8 mouse cellular contexts compared by ENCODE assay signal in the genomic region with DNA sequence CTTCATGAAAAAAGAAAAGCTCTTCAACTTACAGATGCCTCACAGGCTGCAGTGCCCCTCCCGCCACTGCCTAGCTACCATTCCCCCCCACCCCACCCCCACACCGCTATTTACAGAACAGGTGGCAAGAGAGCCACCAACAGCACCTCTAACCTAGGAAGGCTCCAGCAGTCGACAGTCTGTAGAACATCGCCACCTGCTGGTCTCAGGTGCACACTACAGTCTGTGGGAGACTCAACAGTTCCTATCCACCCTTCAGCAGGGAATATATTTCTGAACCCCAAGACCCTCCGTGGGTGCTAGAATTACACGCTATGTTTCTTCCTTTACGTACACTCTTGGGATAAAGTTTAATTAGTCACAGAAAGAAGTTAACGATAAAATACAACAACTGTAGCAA.
DNase-seq lines count a peak whose midpoint lies in the region; ATAC-seq and TF ChIP-seq lines count a peak whose summit lies in the region.

No protein-coding gene starts in this region.

- TF ChIP-seq POLR2A in CH12.LX (IDR thresholded peaks at IDR 0.05; ENCODE audit: low read depth, low read length), result no peak

- TF ChIP-seq EP300 in CH12.LX (IDR thresholded peaks at IDR 0.05; ENCODE audit: low read length), result no peak

- DNase-seq in heart, adult 18-20 months, result peak; percentile 32 to 80
- peak; percentile 83 for DNase-seq in CH12.LX (ENCODE audit: extremely low read depth)
- peak; percentile 61 for DNase-seq in c-Kit-positive CD71-negative TER-119-negative erythroid progenitor cells, embryonic 14.5 days (ENCODE audit: low read depth)
- peak; percentile 87 for DNase-seq in forebrain, embryonic 14.5 days (ENCODE audit: low spot score)
- DNase-seq in spleen, adult 12 weeks (ENCODE audit: low spot score), result peak; percentile 29

- dilution Hi-C loops in CH12.LX (cut with MboI; ENCODE audit: extremely low pct_ligation_motif_present, extremely low pct_unique_long_range_greater_than_20kb, low sequenced_read_pairs), result no loop called here

- no peaks in the 10 kb centered on the region for H3K27me3 ChIP-seq in heart, embryonic 11.5 days (ENCODE audit: control insufficient read depth, insufficient read depth, low read length)
- no peaks in the 10 kb centered on the region for H3K27me3 ChIP-seq in CH12.LX (replicated peaks)
- no peaks in the 10 kb centered on the region for H3K27me3 ChIP-seq in forebrain, embryonic 14.5 days (replicated peaks; ENCODE audit: control insufficient read depth, insufficient read depth, low read length)
- no peaks in the 10 kb centered on the region for H3K27me3 ChIP-seq in intestine, postnatal 0 days (replicated peaks; ENCODE audit: control insufficient read depth, insufficient read depth, low read length)

- peak; percentile 85 to 89 for TF ChIP-seq CTCF in CH12.LX (conservative IDR thresholded peaks at IDR 0.05 in 1 of 2, IDR thresholded peaks at IDR 0.05 in 1 of 2; ENCODE audit: low read depth in 2 of 2, low read length in 2 of 2)
- TF ChIP-seq CTCF in intestine, postnatal 0 days (IDR thresholded peaks at IDR 0.05; ENCODE audit: low read depth), result peak; percentile 86

- in situ Hi-C loops in CH12.LX (cut with MboI; ENCODE audit: low pct_ligation_motif_present, low pct_unique_long_range_greater_than_20kb, low sequenced_read_pairs), result no loop called here

- no peak overlapping the region for H3K9ac ChIP-seq in heart, embryonic 11.5 days (ENCODE audit: low read depth, low read length)
- no peak overlapping the region for H3K9ac ChIP-seq in CH12.LX (ENCODE audit: insufficient read depth, low read depth)
- H3K9ac ChIP-seq in forebrain, embryonic 14.5 days (ENCODE audit: low read length), result no peak overlapping the region
- H3K9ac ChIP-seq in intestine, postnatal 0 days (ENCODE audit: low read depth, low read length), result no peak overlapping the region

- no peaks in the 10 kb centered on the region; the same call in 1 of the 2 replicates for H3K9me3 ChIP-seq in heart, embryonic 11.5 days (replicated peaks; ENCODE audit: control insufficient read depth, low read length)
- H3K9me3 ChIP-seq in CH12.LX (replicated peaks; ENCODE audit: low read length), result no peaks in the 10 kb centered on the region
- no peaks in the 10 kb centered on the region for H3K9me3 ChIP-seq in forebrain, embryonic 14.5 days (replicated peaks; ENCODE audit: control insufficient read depth, low read length)
- no peaks in the 10 kb centered on the region for H3K9me3 ChIP-seq in intestine, postnatal 0 days (ENCODE audit: control insufficient read depth)

- H3K4me3 ChIP-seq in heart, embryonic 11.5 days (ENCODE audit: low read depth, low read length), result no peak overlapping the region
- no peak overlapping the region for H3K4me3 ChIP-seq in CH12.LX (replicated peaks in 1 of 3; ENCODE audit: low read depth in 2 of 3, low read length in 2 of 3, poor library complexity in 1 of 3)
- H3K4me3 ChIP-seq in forebrain, embryonic 14.5 days (ENCODE audit: low read depth, low read length), result no peak overlapping the region
- no peak overlapping the region for H3K4me3 ChIP-seq in intestine, postnatal 0 days (ENCODE audit: low read depth, low read length)

- H3K4me2 ChIP-seq in heart, embryonic 11.5 days, result no peak overlapping the region
- no peak overlapping the region for H3K4me2 ChIP-seq in CH12.LX (ENCODE audit: insufficient read depth, low read depth, poor library complexity, severe bottlenecking)
- H3K4me2 ChIP-seq in forebrain, embryonic 14.5 days (ENCODE audit: low read length), result no peak overlapping the region
- H3K4me2 ChIP-seq in intestine, postnatal 0 days (replicated peaks; ENCODE audit: low read depth), result no peak overlapping the region

- H3K36me3 ChIP-seq in heart, embryonic 11.5 days (ENCODE audit: control insufficient read depth, insufficient read depth, low read length), result no peaks in the 10 kb centered on the region
- H3K36me3 ChIP-seq in CH12.LX (replicated peaks in 1 of 2; ENCODE audit: control insufficient read depth in 1 of 2, insufficient read depth in 1 of 2, low read length in 1 of 2), result peaks cover 0 to 7% of the 10 kb centered on the region in 2 experiments
- peaks cover 4% of the 10 kb centered on the region; the same call in 1 of the 2 replicates for H3K36me3 ChIP-seq in forebrain, embryonic 14.5 days (ENCODE audit: control insufficient read depth, insufficient read depth, low read length)
- no peaks in the 10 kb centered on the region for H3K36me3 ChIP-seq in intestine, postnatal 0 days (ENCODE audit: control insufficient read depth, insufficient read depth)

- H3K27ac ChIP-seq in heart, embryonic 11.5 days (ENCODE audit: low read depth, low read length), result no peak overlapping the region
- no peak overlapping the region for H3K27ac ChIP-seq in CH12.LX (ENCODE audit: insufficient read depth, low read depth)
- no peak overlapping the region for H3K27ac ChIP-seq in forebrain, embryonic 14.5 days (ENCODE audit: low read depth, low read length)
- no peak overlapping the region for H3K27ac ChIP-seq in intestine, postnatal 0 days (ENCODE audit: low read depth, low read length)

- no peak; the same call in 1 of the 2 replicates for ATAC-seq in heart, embryonic 11.5 days (replicated peaks; ENCODE audit: insufficient number of reproducible peaks, low FRiP score, low TSS enrichment)
- ATAC-seq in forebrain, embryonic 14.5 days, result peak; percentile 73
- ATAC-seq in intestine, postnatal 0 days, result no peak
- peak; percentile 97 for ATAC-seq in megakaryocyte, adult 5-6 weeks (ENCODE audit: poor library complexity, severe bottlenecking)

- no peaks in the 10 kb centered on the region for H3K79me2 ChIP-seq in CH12.LX (replicated peaks; ENCODE audit: control insufficient read depth, extremely low read depth, insufficient read depth, poor library complexity, severe bottlenecking)

- 21% methylated on average over 8 of the region's 8 CpGs for WGBS in heart, embryonic 11.5 days (ENCODE audit: insufficient replicate concordance)
- WGBS in forebrain, embryonic 14.5 days, result 18% methylated on average over 8 of the region's 8 CpGs
- 17% methylated on average over 8 of the region's 8 CpGs for WGBS in intestine, postnatal 0 days

- no peaks in the 10 kb centered on the region for H3K4me1 ChIP-seq in heart, embryonic 11.5 days (ENCODE audit: control insufficient read depth, insufficient read depth, low read length)
- peaks cover 17 to 45% of the 10 kb centered on the region in 2 experiments for H3K4me1 ChIP-seq in CH12.LX (ENCODE audit: control insufficient read depth in 1 of 2, insufficient read depth in 2 of 2)
- H3K4me1 ChIP-seq in forebrain, embryonic 14.5 days (ENCODE audit: control insufficient read depth, insufficient read depth, low read length), result no peaks in the 10 kb centered on the region
- H3K4me1 ChIP-seq in intestine, postnatal 0 days (replicated peaks; ENCODE audit: control insufficient read depth, insufficient read depth, low read length), result no peaks in the 10 kb centered on the region

- TF ChIP-seq RAD21 in CH12.LX (IDR thresholded peaks at IDR 0.05; ENCODE audit: low read depth, low read length), result peak; percentile 80

TF ChIP-seq in CH12.LX, 34 proteins besides CTCF, POLR2A, EP300 and RAD21:
- TF ChIP-seq TCF12 (IDR thresholded peaks at IDR 0.05; ENCODE audit: low read depth, low read length) (peak; percentile 31; the same call in 1 of the 2 replicates), ELF1 (IDR thresholded peaks at IDR 0.05; ENCODE audit: low read depth, low read length) (no peak), SIN3A (IDR thresholded peaks at IDR 0.05; ENCODE audit: low read length) (no peak), MAX (IDR thresholded peaks at IDR 0.05; ENCODE audit: low read length) (peak; percentile 16; the same call in 1 of the 2 replicates), USF1 (IDR thresholded peaks at IDR 0.05; ENCODE audit: low read depth, low read length) (no peak), ZC3H11A (IDR thresholded peaks at IDR 0.05; ENCODE audit: low read depth, low read length) (peak; percentile 10; the same call in 1 of the 2 replicates), SMC3 (IDR thresholded peaks at IDR 0.05; ENCODE audit: low read depth, low read length) (peak; percentile 68), KAT2A (IDR thresholded peaks at IDR 0.05; ENCODE audit: insufficient replicate concordance, low read length) (no peak)

Comparison
In these comparisons a context has a peak if more than half of its experiments do, and no peak if none do; other contexts are left out.
1. DNase-seq: peak in every context shown above with its lines; median percentile 87 in forebrain, embryonic 14.5 days; 83 in CH12.LX; 61 in c-Kit-positive CD71-negative TER-119-negative erythroid progenitor cells, embryonic 14.5 days; 56 in heart, adult 18-20 months; 29 in spleen, adult 12 weeks.
2. ATAC-seq: peak in forebrain, embryonic 14.5 days (single experiment) and megakaryocyte, adult 5-6 weeks (single experiment); none in heart, embryonic 11.5 days (single experiment) and intestine, postnatal 0 days (single experiment).